Mouse (Mus musculus) brain, embryonic 14.5 days (tissue): ENCODE measurements around the gene Pecam1. TPM values are rescaled to one million over a fixed set of nuclear protein-coding genes. Genes with fewer than 3 reads are reported as not detected.
"Not testable (repeated sequence)": the region's sequence is repeated elsewhere in the genome, so short reads cannot be mapped to it uniquely, and the experiment has no call there.

Experiments
- DNase-seq: peaks from one replicate; pipeline ENCODE4 v3.0.0-alpha.2; 2011; ENCODE audit warnings: low read depth
- CTCF ChIP-seq: fragments of 200-500 bp; IDR thresholded peaks from 2 replicates; pipeline ENCODE4 v1.5.1; 2012; ENCODE audit warnings: inconsistent platforms, mild to moderate bottlenecking, moderate library complexity, borderline replicate concordance; ENCODE audit not compliant: insufficient read depth, insufficient read length; ENCODE audit errors: extremely low read depth
- POLR2A ChIP-seq: fragments of 200-500 bp; IDR thresholded peaks from 2 replicates; pipeline ENCODE4 v1.6.1; 2012; ENCODE audit warnings: mild to moderate bottlenecking, inconsistent platforms, borderline replicate concordance; ENCODE audit not compliant: poor library complexity, insufficient read depth, insufficient read length, severe bottlenecking; ENCODE audit errors: extremely low read depth
- polyA plus RNA-seq: library from polyadenylated mRNA; depleted of rRNA; stranded (reverse); fragments of >200 nt; gene quantifications from 2 replicates; pipeline ENCODE4 v1.2.3, GENCODE M21; 2012

Gene Pecam1
- polyA plus RNA-seq, 1 experiment = 24.8 TPM

DNA sequence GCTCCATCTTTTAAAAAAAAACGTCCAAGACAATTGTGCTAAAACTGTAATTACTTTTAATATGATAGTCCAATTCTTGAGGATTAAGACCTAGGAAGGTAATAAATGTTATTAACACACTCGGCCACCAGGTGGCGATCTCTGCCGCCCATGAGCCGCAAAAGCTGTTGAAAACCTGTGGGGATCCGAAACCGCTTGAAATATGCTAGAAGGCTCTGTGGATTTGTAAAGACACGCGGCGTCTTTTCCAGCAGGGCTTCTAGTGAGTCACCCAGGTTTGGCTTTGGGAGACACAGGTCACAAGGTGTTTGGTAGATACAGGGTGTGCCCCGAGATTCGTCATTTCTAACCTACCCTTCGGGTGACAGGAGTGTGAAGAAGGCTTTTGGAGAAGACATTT, 102.1 kb downstream of the Pecam1 start:
- peak; percentile 85 for TF ChIP-seq CTCF
- TF ChIP-seq POLR2A = no peak
- DNase-seq = peak; percentile 88

DNA sequence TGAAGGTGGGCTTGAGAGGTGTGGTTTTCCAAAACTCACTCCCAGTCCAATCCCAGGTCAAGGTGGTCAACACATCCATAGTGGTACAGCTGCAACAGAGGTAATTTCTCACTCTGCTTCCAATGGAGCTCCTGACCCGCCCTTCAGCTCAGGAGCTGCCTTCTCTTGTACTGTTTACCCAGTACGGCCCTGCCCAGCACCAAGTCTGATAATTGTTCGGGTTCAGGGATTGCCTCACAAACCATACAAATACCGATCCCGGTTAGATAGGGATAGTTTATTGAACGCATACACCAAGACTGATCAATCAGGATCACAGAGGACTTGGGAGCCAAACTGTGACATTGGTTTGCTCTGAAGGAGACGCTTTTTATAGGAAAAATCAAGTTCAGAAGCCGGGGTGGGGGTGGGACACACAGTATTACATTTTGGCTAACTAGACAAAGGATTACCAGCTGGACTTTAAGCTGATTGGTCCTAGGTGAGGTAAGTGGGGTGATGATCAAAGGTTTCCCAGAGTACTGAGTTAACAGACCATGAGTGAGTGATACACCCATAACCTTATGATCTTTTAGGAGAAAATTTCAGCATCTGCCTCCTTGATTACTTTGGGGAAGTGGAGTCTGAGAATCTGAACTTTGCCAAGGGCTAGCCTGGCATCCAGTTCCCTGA, 107.3 kb downstream of the Pecam1 start:
- TF ChIP-seq POLR2A (no peak), CTCF (no peak)
- no peak for DNase-seq

- DNase-seq = no peak
- TF ChIP-seq POLR2A (no peak), CTCF (no peak)
Measured at GRCm38 (mm10) chr11:106641580-106641979, 108.8 kb downstream of the Pecam1 start.

GRCm38 (mm10) chr11:106640059-106640458, 110.4 kb downstream of the Pecam1 start:
- TF ChIP-seq CTCF (no peak), POLR2A (no peak)
- DNase-seq = peak; percentile 35

GRCm38 (mm10) chr11:106639356-106639692, 111.1 kb downstream of the Pecam1 start:
- peak; percentile 91 for DNase-seq

GRCm38 (mm10) chr11:106638551-106639355, 111.7 kb downstream of the Pecam1 start:
- DNase-seq = peak; percentile 49
- TF ChIP-seq CTCF (no peak), POLR2A (no peak)

More at GRCm38 (mm10) chr11:106639356-106639692, 111.1 kb downstream of the Pecam1 start:
- TF ChIP-seq POLR2A (no peak), CTCF (no peak)

DNA sequence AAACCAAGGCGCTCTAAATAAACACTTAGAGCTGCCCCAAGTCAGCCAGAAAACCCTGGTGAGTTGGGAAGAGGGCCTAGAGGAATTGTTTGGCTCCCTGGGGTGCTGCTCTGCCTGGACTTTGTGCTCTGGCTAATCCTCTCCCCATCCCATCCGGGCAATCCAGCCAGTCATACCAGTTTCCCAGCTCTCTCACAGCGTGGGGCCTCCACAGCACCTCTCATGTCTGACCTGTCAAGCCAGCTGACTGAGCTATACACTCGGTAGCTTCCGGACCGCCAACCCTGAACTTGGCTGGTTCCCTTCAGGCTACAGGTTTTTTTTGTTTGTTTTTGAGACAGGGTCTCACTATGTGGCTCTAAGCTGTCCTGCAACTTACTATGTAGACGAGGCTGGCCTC, 112.7 kb downstream of the Pecam1 start:
- DNase-seq = peak; percentile 24
- TF ChIP-seq CTCF (no peak), POLR2A (no peak)

GRCm38 (mm10) chr11:106635946-106636345, 114.5 kb downstream of the Pecam1 start:
- TF ChIP-seq CTCF (no peak), POLR2A (no peak)
- no peak for DNase-seq

DNA sequence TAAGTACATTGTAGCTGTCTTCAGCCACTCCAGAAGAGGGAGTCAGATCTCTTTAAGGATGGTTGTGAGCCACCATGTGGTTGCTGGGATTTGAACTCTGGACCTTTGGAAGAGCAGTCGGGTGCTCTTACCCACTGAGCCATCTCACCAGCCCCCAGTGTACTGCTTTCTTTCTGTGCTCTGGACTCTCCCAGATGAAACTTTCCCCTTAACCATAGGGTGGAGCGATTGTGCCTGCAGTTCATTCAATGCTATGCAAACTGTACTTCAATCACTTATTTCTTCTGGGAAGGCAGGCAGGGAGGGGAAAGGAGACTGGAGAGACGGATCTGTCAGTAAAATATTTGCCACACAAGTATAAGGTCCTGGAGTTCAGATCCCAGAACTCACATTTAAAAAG, 116.3 kb downstream of the Pecam1 start:
- not testable (repeated sequence) for DNase-seq

- DNase-seq = no peak
- TF ChIP-seq CTCF (no peak), POLR2A (no peak)
Measured at GRCm38 (mm10) chr11:106633456-106633855, 117.0 kb downstream of the Pecam1 start.

GRCm38 (mm10) chr11:106627692-106628091, 122.7 kb downstream of the Pecam1 start:
- no peak for TF ChIP-seq POLR2A
- peak; percentile 80; the same call in 1 of the 2 replicates for TF ChIP-seq CTCF
- peak; percentile 83 for DNase-seq

GRCm38 (mm10) chr11:106625577-106625976, 124.9 kb downstream of the Pecam1 start:
- DNase-seq = no peak
- no peak for TF ChIP-seq POLR2A
- no peak for TF ChIP-seq CTCF
